Mouse (Mus musculus): ENCODE measurements around the gene Twistnb. TPM values are rescaled to one million over a fixed set of nuclear protein-coding genes. Genes with fewer than 3 reads are reported as not detected.

Twistnb gene
- polyA plus RNA-seq, 1 experiment from 2014 or later: 29.4 TPM

- Histone ChIP-seq H3K27ac (replicated peaks) (no peak overlapping the region), H3K4me2 (no peak overlapping the region), H3K9ac (no peak overlapping the region), H3K36me3 (no peaks in the 10 kb centered on the region), H3K27me3 (replicated peaks) (peaks cover 26% of the 10 kb centered on the region), H3K9me3 (no peaks in the 10 kb centered on the region), H3K4me3 (no peak overlapping the region), H3K4me1 (peaks cover 6% of the 10 kb centered on the region)
- ATAC-seq (ENCODE audit: extremely low read depth, insufficient number of reproducible peaks, low FRiP score, low TSS enrichment): no peak
- 44% methylated on average over 2 of the region's 2 CpGs for WGBS
Measured at GRCm38 (mm10) chr12:33427726-33428125, 1.7 kb upstream of the Twistnb start.

GRCm38 (mm10) chr12:33433812-33434211 is 4.4 kb downstream of the Twistnb start:
- Histone ChIP-seq H3K9ac (no peak overlapping the region), H3K9me3 (no peaks in the 10 kb centered on the region), H3K4me1 (peaks cover 6% of the 10 kb centered on the region), H3K4me3 (no peak overlapping the region), H3K27me3 (replicated peaks) (no peaks in the 10 kb centered on the region), H3K27ac (replicated peaks) (no peak overlapping the region), H3K36me3 (peaks cover 26% of the 10 kb centered on the region), H3K4me2 (no peak overlapping the region)
- WGBS: 84% methylated on average over 9 of the region's 9 CpGs
- no peak for ATAC-seq (ENCODE audit: extremely low read depth, insufficient number of reproducible peaks, low FRiP score, low TSS enrichment)

GRCm38 (mm10) chr12:33434758-33435157 is 5.3 kb downstream of the Twistnb start:
- H3K4me2 ChIP-seq: no peak overlapping the region
- no peak overlapping the region for H3K27ac ChIP-seq (replicated peaks)
- 96% methylated on average over 4 of the region's 4 CpGs for WGBS
- H3K9ac ChIP-seq: no peak overlapping the region
- peaks cover 34% of the 10 kb centered on the region for H3K36me3 ChIP-seq
- peaks cover 6% of the 10 kb centered on the region for H3K4me1 ChIP-seq
- no peaks in the 10 kb centered on the region for H3K9me3 ChIP-seq
- ATAC-seq (ENCODE audit: extremely low read depth, insufficient number of reproducible peaks, low FRiP score, low TSS enrichment): no peak
- no peaks in the 10 kb centered on the region for H3K27me3 ChIP-seq (replicated peaks)
- H3K4me3 ChIP-seq: no peak overlapping the region

GRCm38 (mm10) chr12:33455418-33455817 is 26.0 kb downstream of the Twistnb start:
- H3K27ac ChIP-seq (replicated peaks): no peak overlapping the region
- no peak overlapping the region for H3K4me2 ChIP-seq
- H3K36me3 ChIP-seq: no peaks in the 10 kb centered on the region
- no peak overlapping the region for H3K9ac ChIP-seq
- H3K4me3 ChIP-seq: no peak overlapping the region
- no peaks in the 10 kb centered on the region for H3K27me3 ChIP-seq (replicated peaks)
- H3K4me1 ChIP-seq: no peaks in the 10 kb centered on the region
- H3K9me3 ChIP-seq: no peaks in the 10 kb centered on the region
- no peak for ATAC-seq (ENCODE audit: extremely low read depth, insufficient number of reproducible peaks, low FRiP score, low TSS enrichment)
- 75% methylated on average over 7 of the region's 7 CpGs for WGBS

- no peak for ATAC-seq (ENCODE audit: extremely low read depth, insufficient number of reproducible peaks, low FRiP score, low TSS enrichment)
- Histone ChIP-seq H3K9me3 (no peaks in the 10 kb centered on the region), H3K4me3 (no peak overlapping the region), H3K27me3 (replicated peaks) (no peaks in the 10 kb centered on the region), H3K4me1 (no peaks in the 10 kb centered on the region), H3K4me2 (no peak overlapping the region), H3K36me3 (no peaks in the 10 kb centered on the region), H3K9ac (no peak overlapping the region), H3K27ac (replicated peaks) (no peak overlapping the region)
- 49% methylated on average over 5 of the region's 5 CpGs for WGBS
Measured at GRCm38 (mm10) chr12:33456242-33456641, 26.8 kb downstream of the Twistnb start.

GRCm38 (mm10) chr12:33480975-33481374 is 51.5 kb downstream of the Twistnb start:
- no peak overlapping the region for H3K9ac ChIP-seq
- WGBS: 24% methylated on average over 5 of the region's 5 CpGs
- H3K4me1 ChIP-seq: no peaks in the 10 kb centered on the region
- ATAC-seq (ENCODE audit: extremely low read depth, insufficient number of reproducible peaks, low FRiP score, low TSS enrichment): no peak
- no peak overlapping the region for H3K27ac ChIP-seq (replicated peaks)
- no peak overlapping the region for H3K4me2 ChIP-seq
- H3K36me3 ChIP-seq: no peaks in the 10 kb centered on the region
- H3K27me3 ChIP-seq (replicated peaks): no peaks in the 10 kb centered on the region
- H3K9me3 ChIP-seq: peaks cover 3% of the 10 kb centered on the region; the same call in 1 of the 2 replicates
- H3K4me3 ChIP-seq: no peak overlapping the region

GRCm38 (mm10) chr12:33482931-33483330 is 53.5 kb downstream of the Twistnb start:
- H3K4me2 ChIP-seq: no peak overlapping the region
- H3K36me3 ChIP-seq: no peaks in the 10 kb centered on the region
- 75% methylated on average over 2 of the region's 2 CpGs for WGBS
- no peak overlapping the region for H3K4me3 ChIP-seq
- H3K9me3 ChIP-seq: peaks cover 3% of the 10 kb centered on the region; the same call in 1 of the 2 replicates
- H3K27ac ChIP-seq (replicated peaks): no peak overlapping the region
- no peaks in the 10 kb centered on the region for H3K4me1 ChIP-seq
- no peaks in the 10 kb centered on the region for H3K27me3 ChIP-seq (replicated peaks)
- no peak overlapping the region for H3K9ac ChIP-seq
- no peak for ATAC-seq (ENCODE audit: extremely low read depth, insufficient number of reproducible peaks, low FRiP score, low TSS enrichment)

Other genes with a start within 250 kb of the Twistnb start
- gene Efcab10, start 34.8 kb upstream of the Twistnb start, polyA plus RNA-seq (2015; fragmentation: Nextera tagmentation; extraction: Ambion mirVana): not detected in 2 replicates